Mouse (Mus musculus) lung, embryonic 15.5 days (tissue): ENCODE measurements at regions not wholly inside any gene's neighbourhood (a gene's known extent, or its start where the extent isn't known, plus 50 kb on each side); places are given as distances from the start of the nearest gene placed in this dataset.
A peak's percentile ranks its signal among the peaks of the same experiment; 100 is the strongest.

Source experiments
- ATAC-seq: fragments of 200-750 bp; cut with Nextera tagmentation; 2 replicates; pipeline ENCODE4 v1.8.0; 2017; ENCODE audit warnings: moderate number of reproducible peaks, borderline replicate concordance; ENCODE audit not compliant: low FRiP score, low TSS enrichment; ENCODE audit errors: extremely low read depth
- H3K27ac ChIP-seq: fragments of 300-500 bp; sonication (generic); 2 replicates; pipeline ENCODE4 v1.5.1; 2015; ENCODE audit warnings: moderate library complexity, mild to moderate bottlenecking, inconsistent platforms
- H3K27me3 ChIP-seq: fragments of 300-500 bp; sonication (generic); 2 replicates; pipeline ENCODE4 v1.6.1; 2015; ENCODE audit warnings: inconsistent platforms
- H3K36me3 ChIP-seq: fragments of 300-500 bp; sonication (generic); 2 replicates; pipeline ENCODE4 v1.6.1; 2015; ENCODE audit warnings: inconsistent platforms
- H3K4me1 ChIP-seq: fragments of 300-500 bp; sonication (generic); 2 replicates; pipeline ENCODE4 v1.6.1; 2015; ENCODE audit warnings: inconsistent platforms
- H3K4me2 ChIP-seq: fragments of 300-500 bp; sonication (generic); 2 replicates; pipeline ENCODE4 v1.6.1; 2015; ENCODE audit warnings: inconsistent platforms, mild to moderate bottlenecking, moderate library complexity
- H3K4me3 ChIP-seq: fragments of 300-500 bp; sonication (generic); 2 replicates; pipeline ENCODE4 v1.5.1; 2015; ENCODE audit warnings: mild to moderate bottlenecking, inconsistent platforms
- H3K9ac ChIP-seq: fragments of 300-500 bp; sonication (generic); 2 replicates; pipeline ENCODE4 v1.6.1; 2015; ENCODE audit warnings: inconsistent platforms
- H3K9me3 ChIP-seq: fragments of 300-500 bp; sonication (generic); 2 replicates; pipeline ENCODE4 v1.6.1; 2016; ENCODE audit warnings: inconsistent platforms
- WGBS: fragments of 180-500 bp; shearing (Covaris S2); methylation state at CpG from one replicate; pipeline ENCODE4 v1.1.7; 2015; 5-methylcytosine and 5-hydroxymethylcytosine counted together

DNA sequence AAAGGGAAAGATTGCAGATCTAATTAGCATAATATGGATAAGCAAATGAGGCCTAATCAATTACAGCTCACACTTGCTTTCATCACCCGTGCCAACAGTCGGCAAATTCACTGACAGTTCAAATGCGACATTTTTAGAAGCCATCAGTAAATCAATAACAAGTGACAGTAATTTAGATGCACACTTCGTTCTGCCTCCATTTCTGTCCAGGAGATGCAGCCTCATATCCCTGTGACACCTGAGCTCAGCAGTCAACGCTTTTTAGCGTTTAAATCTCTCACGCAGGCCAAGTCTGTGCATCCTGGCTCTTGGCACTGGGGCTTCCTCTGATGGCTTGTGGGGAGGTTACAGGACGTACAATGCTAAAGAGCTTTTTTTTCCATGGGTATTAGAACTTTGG is 218.0 kb downstream of the Nuf2 start:
- H3K9me3 ChIP-seq, result no peaks in the 10 kb centered on the region
- H3K4me2 ChIP-seq, result no peak overlapping the region
- WGBS, result 67% methylated on average over 8 of the region's 8 CpGs
- H3K27ac ChIP-seq, result no peak overlapping the region
- no peaks in the 10 kb centered on the region for H3K4me1 ChIP-seq
- no peaks in the 10 kb centered on the region for H3K36me3 ChIP-seq
- H3K27me3 ChIP-seq, result no peaks in the 10 kb centered on the region
- H3K4me3 ChIP-seq, result no peak overlapping the region
- ATAC-seq, result no peak
- H3K9ac ChIP-seq, result no peak overlapping the region

DNA sequence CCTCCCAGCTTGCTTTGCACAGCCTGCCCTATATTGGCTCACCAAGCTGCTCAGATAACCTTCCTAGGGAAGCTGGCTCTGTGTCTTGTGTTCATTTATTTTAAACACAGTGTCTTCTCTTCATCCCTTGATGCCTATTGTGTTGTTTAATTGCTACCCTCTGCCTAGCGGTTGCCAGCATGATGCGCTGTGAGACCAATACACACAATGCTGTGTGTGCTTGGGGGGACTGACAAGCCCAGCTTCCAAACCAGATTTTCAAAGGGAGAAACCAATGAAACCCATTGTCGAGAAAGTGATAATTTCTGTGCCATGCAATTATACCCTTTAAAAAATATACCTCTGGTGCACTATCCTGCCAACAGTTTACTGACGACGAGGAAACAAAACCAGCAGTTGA is 247.8 kb downstream of the Nuf2 start:
- WGBS, result 94% methylated on average over 5 of the region's 5 CpGs
- Histone ChIP-seq H3K27ac (no peak overlapping the region), H3K4me2 (no peak overlapping the region), H3K4me3 (no peak overlapping the region), H3K27me3 (no peaks in the 10 kb centered on the region), H3K9ac (no peak overlapping the region), H3K4me1 (no peaks in the 10 kb centered on the region), H3K36me3 (no peaks in the 10 kb centered on the region), H3K9me3 (no peaks in the 10 kb centered on the region)
- no peak for ATAC-seq

DNA sequence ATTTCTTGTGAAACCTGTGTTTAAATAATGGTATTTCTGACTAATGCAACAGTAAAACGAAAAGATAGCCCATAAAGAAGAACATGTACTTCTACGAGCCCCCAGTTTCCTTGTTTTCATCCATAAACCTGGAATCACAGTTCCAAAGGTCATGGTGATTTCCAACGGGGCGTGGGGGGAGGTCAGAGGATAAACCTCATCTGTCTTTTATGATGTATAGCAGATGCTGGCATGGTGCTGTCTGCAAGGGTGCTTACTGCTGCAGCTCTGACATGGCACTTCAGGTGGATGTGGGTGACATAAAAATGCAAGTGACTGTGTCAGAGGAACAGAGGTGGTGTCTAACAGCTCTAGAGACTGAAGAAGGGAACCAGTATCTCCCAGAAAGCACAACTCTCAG is 260.5 kb downstream of the Nuf2 start:
- ATAC-seq, result no peak
- 56% methylated on average over 4 of the region's 4 CpGs for WGBS

DNA sequence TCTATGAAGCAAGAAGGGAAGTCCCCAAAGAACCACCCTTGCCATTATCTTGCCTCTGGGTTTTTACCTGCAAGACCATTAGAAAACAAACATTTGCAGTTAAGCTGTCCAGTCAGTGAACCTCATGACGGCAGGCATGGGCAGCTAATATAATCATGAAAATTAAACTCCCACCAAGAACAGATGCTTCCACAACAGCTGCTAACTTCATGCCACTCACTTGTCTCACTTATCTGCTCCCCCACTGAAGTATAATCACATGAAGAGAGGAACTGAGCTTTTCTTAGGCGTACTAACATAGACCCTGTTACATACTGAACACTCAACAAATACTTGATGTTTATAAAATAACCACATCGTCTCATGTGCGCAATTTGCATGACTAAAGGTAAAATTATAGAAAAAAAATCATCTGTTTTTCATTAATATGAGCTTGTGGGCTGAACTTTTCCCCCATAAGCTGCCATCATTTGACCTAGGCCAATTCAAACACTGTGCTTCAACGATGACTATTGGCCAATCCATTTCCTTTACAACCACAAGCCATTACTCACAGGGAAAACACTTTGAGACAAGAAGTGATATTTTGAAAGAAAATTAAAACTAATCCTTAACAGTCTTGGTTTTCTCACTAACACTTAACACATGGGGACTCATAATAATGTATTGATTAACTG is 267.1 kb downstream of the Nuf2 start:
- Histone ChIP-seq H3K27ac (no peak overlapping the region), H3K4me2 (no peak overlapping the region), H3K36me3 (no peaks in the 10 kb centered on the region), H3K27me3 (no peaks in the 10 kb centered on the region), H3K9me3 (no peaks in the 10 kb centered on the region), H3K4me1 (no peaks in the 10 kb centered on the region), H3K9ac (no peak overlapping the region), H3K4me3 (no peak overlapping the region)
- ATAC-seq, result no peak
- 73% methylated on average over 5 of the region's 5 CpGs for WGBS

More for the DNA sequence above, 260.5 kb downstream of the Nuf2 start:
- no peaks in the 10 kb centered on the region for H3K36me3 ChIP-seq
- H3K9me3 ChIP-seq, result no peaks in the 10 kb centered on the region
- no peak overlapping the region for H3K9ac ChIP-seq
- no peak overlapping the region for H3K4me2 ChIP-seq
- no peak overlapping the region for H3K4me3 ChIP-seq
- no peak overlapping the region for H3K27ac ChIP-seq
- no peaks in the 10 kb centered on the region for H3K27me3 ChIP-seq
- H3K4me1 ChIP-seq, result no peaks in the 10 kb centered on the region

DNA sequence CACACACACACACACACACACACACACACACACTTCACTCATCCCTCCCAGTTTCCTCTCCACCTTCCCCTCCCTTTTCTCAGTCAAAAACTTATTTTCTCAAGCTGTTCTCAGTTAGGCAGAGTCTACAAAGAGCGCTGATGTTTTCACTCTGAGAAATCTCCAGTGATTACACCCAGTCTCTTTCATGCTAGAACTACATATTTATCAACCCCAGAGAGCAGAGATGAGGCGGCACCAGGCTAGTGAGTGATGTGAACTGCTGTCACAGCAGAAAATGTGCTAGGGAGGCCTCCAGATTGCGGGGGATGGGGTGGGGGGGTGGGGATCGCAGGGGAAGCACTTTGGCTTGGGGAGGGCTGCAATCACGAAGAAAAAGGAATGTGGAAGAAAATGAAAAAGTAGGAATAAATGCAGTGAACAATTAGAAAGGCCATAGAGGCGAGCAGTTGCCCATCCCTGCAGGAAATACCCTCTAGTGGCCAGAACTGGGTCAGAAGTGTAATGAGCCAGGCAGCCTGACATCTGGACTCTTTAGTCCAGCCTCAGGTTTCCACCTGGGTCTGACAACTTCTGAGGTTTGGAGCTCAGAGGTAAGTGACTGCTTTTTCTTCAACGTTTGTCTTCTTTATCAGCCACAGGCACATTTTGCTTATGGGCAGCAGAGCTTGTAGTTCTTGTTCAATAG is 276.9 kb downstream of the Nuf2 start:
- Histone ChIP-seq H3K4me1 (no peaks in the 10 kb centered on the region), H3K27ac (no peak overlapping the region), H3K9me3 (no peaks in the 10 kb centered on the region), H3K4me3 (no peak overlapping the region), H3K27me3 (no peaks in the 10 kb centered on the region), H3K4me2 (no peak overlapping the region), H3K36me3 (no peaks in the 10 kb centered on the region), H3K9ac (no peak overlapping the region)
- 19% methylated on average over 7 of the region's 7 CpGs for WGBS
- ATAC-seq, result peak; percentile 35; the same call in 1 of the 2 replicates

DNA sequence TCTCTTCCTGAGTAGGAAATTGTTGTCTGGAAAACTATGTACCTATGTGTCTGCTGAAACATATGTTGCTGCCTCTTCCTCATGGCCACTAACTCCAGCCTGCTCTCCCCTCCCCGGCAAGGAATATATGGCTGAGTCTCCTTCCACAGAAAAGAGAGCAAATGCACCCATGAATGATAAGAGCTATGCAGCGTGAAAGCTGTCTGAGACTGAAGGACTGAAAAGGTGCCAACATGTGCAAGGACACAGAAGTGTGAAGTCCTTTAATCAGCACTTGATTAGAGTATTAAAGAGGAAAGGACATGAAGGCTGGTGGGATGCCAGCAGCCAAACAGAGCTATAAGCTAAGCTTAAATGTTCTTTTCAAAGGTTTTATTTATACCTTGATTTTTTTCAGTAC is 279.1 kb downstream of the Nuf2 start:
- Histone ChIP-seq H3K27ac (no peak overlapping the region), H3K4me1 (no peaks in the 10 kb centered on the region), H3K9ac (no peak overlapping the region), H3K27me3 (no peaks in the 10 kb centered on the region), H3K4me3 (no peak overlapping the region), H3K9me3 (no peaks in the 10 kb centered on the region), H3K36me3 (no peaks in the 10 kb centered on the region), H3K4me2 (no peak overlapping the region)
- no peak for ATAC-seq
- WGBS, result 42% methylated on average over 2 of the region's 2 CpGs

DNA sequence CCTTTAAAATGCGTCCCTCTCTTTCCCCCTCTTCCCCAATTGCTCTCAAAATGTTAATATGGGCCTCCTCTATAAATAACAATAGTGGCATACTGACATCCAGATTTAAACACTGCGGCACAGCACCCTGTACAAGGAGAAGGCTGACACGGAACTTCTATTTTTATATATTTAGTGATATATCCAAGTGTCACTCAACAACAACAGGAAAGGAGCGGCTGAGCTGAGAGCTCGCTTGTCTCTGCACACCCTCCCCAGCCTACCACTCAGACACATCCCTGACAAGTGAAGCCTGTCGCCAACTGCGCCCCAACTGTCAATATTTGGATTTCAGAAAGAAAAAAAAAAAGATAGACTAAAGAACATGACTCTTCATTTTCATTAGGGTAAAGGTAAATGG is 282.2 kb downstream of the Nuf2 start:
- Histone ChIP-seq H3K9ac (no peak overlapping the region), H3K9me3 (no peaks in the 10 kb centered on the region), H3K27ac (no peak overlapping the region), H3K4me1 (no peaks in the 10 kb centered on the region), H3K4me2 (no peak overlapping the region), H3K36me3 (no peaks in the 10 kb centered on the region), H3K27me3 (no peaks in the 10 kb centered on the region), H3K4me3 (no peak overlapping the region)
- ATAC-seq, result no peak
- 46% methylated on average over 7 of the region's 7 CpGs for WGBS

DNA sequence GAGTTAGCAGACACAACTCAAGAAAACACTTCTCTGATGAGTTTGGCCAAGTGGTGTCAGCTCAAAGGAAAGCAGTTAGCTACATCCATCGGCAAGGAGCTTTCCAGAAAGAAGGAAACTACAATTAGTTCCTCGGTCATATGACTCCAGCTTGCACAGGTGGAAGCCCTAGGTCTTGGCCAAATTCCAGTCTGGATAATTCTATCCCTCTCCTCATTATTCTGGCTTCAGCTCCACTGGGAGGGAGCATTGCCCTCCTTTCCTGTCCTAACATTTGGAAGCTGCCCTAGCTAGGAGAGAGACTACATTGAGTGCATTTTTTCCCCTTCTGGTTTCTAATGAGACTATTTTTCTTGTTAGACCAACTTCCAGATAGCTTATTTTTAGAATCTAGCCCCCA is 290.9 kb downstream of the Nuf2 start:
- H3K9ac ChIP-seq, result no peak overlapping the region
- H3K4me2 ChIP-seq, result no peak overlapping the region
- ATAC-seq, result no peak

DNA sequence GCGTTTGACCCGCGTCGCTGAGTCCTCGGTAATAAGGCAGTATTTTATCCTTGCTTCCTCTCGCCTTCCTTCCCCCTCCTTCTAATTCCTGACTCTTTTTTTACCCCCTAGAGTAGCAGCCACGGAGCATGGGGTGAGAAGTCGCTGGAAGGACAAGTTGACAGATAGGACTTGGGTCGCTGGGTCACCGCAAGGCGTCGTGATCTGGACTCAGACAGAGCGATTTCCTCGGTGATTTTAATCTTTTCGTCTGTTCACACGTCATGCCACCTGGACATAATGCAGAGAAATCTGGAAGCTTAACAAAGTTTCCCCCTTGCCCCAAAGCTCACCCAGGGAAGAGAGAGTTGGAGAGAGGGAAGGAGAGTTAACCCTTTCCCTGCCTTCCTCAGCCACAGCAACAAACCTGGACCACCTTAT is 292.6 kb downstream of the Nuf2 start:
- Histone ChIP-seq H3K9ac (no peak overlapping the region), H3K4me1 (peaks cover 17% of the 10 kb centered on the region), H3K4me2 (peak overlapping the region; percentile 48), H3K36me3 (no peaks in the 10 kb centered on the region), H3K27me3 (no peaks in the 10 kb centered on the region), H3K27ac (no peak overlapping the region), H3K4me3 (no peak overlapping the region), H3K9me3 (no peaks in the 10 kb centered on the region)
- 4% methylated on average over 16 of the region's 16 CpGs for WGBS
- ATAC-seq, result no peak

More for the DNA sequence above, 290.9 kb downstream of the Nuf2 start:
- no peak overlapping the region for H3K4me3 ChIP-seq
- peaks cover 12% of the 10 kb centered on the region for H3K4me1 ChIP-seq
- no peaks in the 10 kb centered on the region for H3K9me3 ChIP-seq
- no peaks in the 10 kb centered on the region for H3K36me3 ChIP-seq
- H3K27ac ChIP-seq, result no peak overlapping the region
- WGBS, result 54% methylated on average over 2 of the region's 2 CpGs
- no peaks in the 10 kb centered on the region for H3K27me3 ChIP-seq

DNA sequence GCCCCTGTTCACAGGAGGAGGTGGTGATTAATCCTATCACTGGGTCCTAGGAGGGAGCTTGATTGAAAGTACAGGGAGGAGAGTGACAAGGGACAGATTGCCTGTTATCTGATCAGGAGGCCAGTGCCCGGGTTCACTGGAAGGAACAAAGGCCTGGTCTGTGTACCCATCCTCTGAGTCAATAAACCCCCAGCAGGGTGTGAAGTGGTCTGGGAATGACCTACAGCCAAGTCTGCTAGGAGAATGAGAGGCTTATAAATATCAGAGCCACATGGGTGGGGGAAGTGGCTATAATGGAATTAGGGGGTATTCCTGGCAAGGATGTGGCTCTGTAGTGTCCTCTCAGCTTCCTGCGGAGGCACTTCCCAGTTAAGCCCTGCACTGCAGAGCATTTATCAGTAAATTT is 296.0 kb downstream of the Nuf2 start:
- 31% methylated on average over 2 of the region's 2 CpGs for WGBS
- Histone ChIP-seq H3K27ac (no peak overlapping the region), H3K9ac (no peak overlapping the region), H3K4me2 (no peak overlapping the region), H3K4me3 (no peak overlapping the region), H3K4me1 (peaks cover 17% of the 10 kb centered on the region), H3K9me3 (no peaks in the 10 kb centered on the region), H3K36me3 (no peaks in the 10 kb centered on the region), H3K27me3 (no peaks in the 10 kb centered on the region)
- ATAC-seq, result no peak

DNA sequence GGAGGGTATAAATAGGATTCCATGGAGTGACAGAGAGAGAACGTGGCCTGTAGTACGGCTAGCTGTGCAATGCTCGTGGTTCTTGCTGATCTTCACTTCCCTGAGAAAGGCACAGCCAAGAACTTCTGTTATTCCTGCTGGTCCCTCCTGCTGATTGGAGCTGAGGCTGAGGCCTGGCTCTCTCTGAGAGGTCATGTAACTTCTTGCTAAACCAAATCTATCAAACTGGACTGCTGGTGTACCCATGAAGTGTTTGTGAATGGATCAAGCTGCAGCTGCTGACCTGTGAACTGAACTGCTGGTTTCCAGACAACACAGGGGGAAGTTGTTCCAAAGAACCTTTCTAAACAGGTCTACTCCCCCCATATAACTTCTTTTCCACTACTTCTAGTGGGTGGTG is 297.9 kb downstream of the Nuf2 start:
- H3K27me3 ChIP-seq, result no peaks in the 10 kb centered on the region
- H3K9ac ChIP-seq, result no peak overlapping the region
- ATAC-seq, result peak; percentile 5; the same call in 1 of the 2 replicates
- no peaks in the 10 kb centered on the region for H3K9me3 ChIP-seq
- no peak overlapping the region for H3K4me3 ChIP-seq
- H3K36me3 ChIP-seq, result no peaks in the 10 kb centered on the region
- peaks cover 11% of the 10 kb centered on the region for H3K4me1 ChIP-seq
- WGBS, result 54% methylated on average over 3 of the region's 3 CpGs
- no peak overlapping the region for H3K27ac ChIP-seq
- H3K4me2 ChIP-seq, result no peak overlapping the region

DNA sequence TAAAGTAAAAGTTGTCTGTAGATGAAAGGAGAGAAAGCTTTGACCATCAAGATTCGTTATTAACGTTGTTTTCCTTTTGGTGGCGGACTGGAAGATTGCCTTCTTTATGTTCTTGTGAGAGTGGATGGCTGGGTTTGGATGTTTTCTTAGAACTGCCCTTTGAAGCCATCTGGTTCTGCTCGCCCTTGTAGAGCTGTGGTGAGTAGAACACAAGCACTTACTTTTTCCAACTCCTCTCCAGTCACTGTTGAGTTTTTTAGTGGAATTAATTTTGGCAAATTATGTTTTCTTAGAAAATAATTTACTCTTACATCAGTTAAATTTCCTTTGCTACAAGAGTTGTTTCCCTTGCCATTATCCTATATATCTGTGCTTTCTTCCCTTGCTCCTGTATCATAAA is 301.2 kb downstream of the Nuf2 start:
- H3K27ac ChIP-seq, result no peak overlapping the region
- no peak overlapping the region for H3K9ac ChIP-seq
- peaks cover 1% of the 10 kb centered on the region; the same call in 1 of the 2 replicates for H3K4me1 ChIP-seq
- H3K36me3 ChIP-seq, result no peaks in the 10 kb centered on the region
- 49% methylated on average over 4 of the region's 4 CpGs for WGBS
- ATAC-seq, result no peak
- no peak overlapping the region for H3K4me3 ChIP-seq
- H3K4me2 ChIP-seq, result no peak overlapping the region
- no peaks in the 10 kb centered on the region for H3K9me3 ChIP-seq
- H3K27me3 ChIP-seq, result no peaks in the 10 kb centered on the region
